Comparison of ENCODE assay signal across 8 mouse cellular contexts in genomic region chr4:81764026-81764867, GRCm38 (mm10).
A peak's percentile ranks its signal among the peaks of the same experiment; 100 is the strongest.
DNase-seq lines count a peak whose midpoint lies in the region; ATAC-seq and TF ChIP-seq lines count a peak whose summit lies in the region.

No protein-coding gene starts in this region.

- no peak overlapping the region for H3K9ac ChIP-seq in forebrain, postnatal 0 days
- H3K9ac ChIP-seq in hindbrain, embryonic 12.5 days: no peak overlapping the region
- H3K9ac ChIP-seq in limb, embryonic 11.5 days (ENCODE audit: low read length): peak overlapping the region; percentile 49; the same call in 1 of the 2 replicates

- H3K4me3 ChIP-seq in forebrain, postnatal 0 days (ENCODE audit: low read depth, low read length): no peak overlapping the region
- H3K4me3 ChIP-seq in hindbrain, embryonic 12.5 days: no peak overlapping the region
- no peak overlapping the region for H3K4me3 ChIP-seq in limb, embryonic 11.5 days (ENCODE audit: low read depth, low read length)

- WGBS in forebrain, postnatal 0 days: 12% methylated on average over 11 of the region's 11 CpGs
- 18% methylated on average over 11 of the region's 11 CpGs for WGBS in hindbrain, embryonic 12.5 days
- WGBS in limb, embryonic 11.5 days: 27% methylated on average over 11 of the region's 11 CpGs

- peak; percentile 78 for ATAC-seq in forebrain, postnatal 0 days
- peak; percentile 86 for ATAC-seq in hindbrain, embryonic 12.5 days (ENCODE audit: low FRiP score)
- peak; percentile 84; the same call in 1 of the 2 replicates for ATAC-seq in limb, embryonic 11.5 days (ENCODE audit: insufficient number of reproducible peaks, low FRiP score, low TSS enrichment, low read depth)
- ATAC-seq in CD4-positive, CD25-positive, alpha-beta regulatory T cell, adult 4 months: no peak

- H3K27ac ChIP-seq in forebrain, postnatal 0 days (ENCODE audit: low read depth, low read length): 0 out of 2 replicates have a peak overlapping the region, but pooled peaks have one; percentile 47
- peak overlapping the region; percentile 73 for H3K27ac ChIP-seq in hindbrain, embryonic 12.5 days
- peak overlapping the region; percentile 85 for H3K27ac ChIP-seq in limb, embryonic 11.5 days (replicated peaks; ENCODE audit: low read depth, low read length)

- H3K9me3 ChIP-seq in forebrain, postnatal 0 days (ENCODE audit: low read length): no peaks in the 10 kb centered on the region
- no peaks in the 10 kb centered on the region for H3K9me3 ChIP-seq in hindbrain, embryonic 12.5 days (replicated peaks)
- H3K9me3 ChIP-seq in limb, embryonic 11.5 days (ENCODE audit: control insufficient read depth, low read length): no peaks in the 10 kb centered on the region

- peak; percentile 11 for DNase-seq in ovary, postnatal 36 days (ENCODE audit: low spot score)
- DNase-seq in ovary, postnatal 14 days (ENCODE audit: low spot score): no peak
- peak; percentile 18 for DNase-seq in forebrain, postnatal 0 days
- DNase-seq in limb, embryonic 11.5 days (ENCODE audit: low spot score): peak; percentile 66
- DNase-seq in right cerebral cortex, postnatal 36 days (ENCODE audit: low spot score in 2 of 2): peak; percentile 39 to 44
- no peak for DNase-seq in urinary bladder, adult 2 months (ENCODE audit: low spot score)

- 0 out of 2 replicates have a peak overlapping the region, but pooled peaks have one; percentile 23 for H3K4me2 ChIP-seq in forebrain, postnatal 0 days (ENCODE audit: low read depth)
- peak overlapping the region; percentile 25 for H3K4me2 ChIP-seq in hindbrain, embryonic 12.5 days (replicated peaks)
- peak overlapping the region; percentile 13; the same call in 1 of the 2 replicates for H3K4me2 ChIP-seq in limb, embryonic 11.5 days (ENCODE audit: low read depth, severe bottlenecking)

- no peaks in the 10 kb centered on the region; the same call in 1 of the 2 replicates for H3K4me1 ChIP-seq in forebrain, postnatal 0 days (ENCODE audit: insufficient read depth)
- H3K4me1 ChIP-seq in hindbrain, embryonic 12.5 days: peaks cover 27% of the 10 kb centered on the region
- H3K4me1 ChIP-seq in limb, embryonic 11.5 days (ENCODE audit: control insufficient read depth, insufficient read depth, low read length): peaks cover 12% of the 10 kb centered on the region

- no peaks in the 10 kb centered on the region for H3K36me3 ChIP-seq in forebrain, postnatal 0 days (ENCODE audit: insufficient read depth)
- H3K36me3 ChIP-seq in hindbrain, embryonic 12.5 days: no peaks in the 10 kb centered on the region
- H3K36me3 ChIP-seq in limb, embryonic 11.5 days (ENCODE audit: control insufficient read depth, insufficient read depth, low read length): no peaks in the 10 kb centered on the region

- no peak for TF ChIP-seq CTCF in forebrain, postnatal 0 days (IDR thresholded peaks at IDR 0.05; ENCODE audit: low read depth)

- no peaks in the 10 kb centered on the region for H3K27me3 ChIP-seq in forebrain, postnatal 0 days (ENCODE audit: insufficient read depth, low read length)
- H3K27me3 ChIP-seq in hindbrain, embryonic 12.5 days: no peaks in the 10 kb centered on the region
- H3K27me3 ChIP-seq in limb, embryonic 11.5 days (ENCODE audit: control insufficient read depth, insufficient read depth, low read length): no peaks in the 10 kb centered on the region

Comparison
In these comparisons a context has a peak if more than half of its experiments do, and no peak if none do; other contexts are left out.
1. DNase-seq: peak in ovary, postnatal 36 days (single experiment), forebrain, postnatal 0 days (single experiment), limb, embryonic 11.5 days (single experiment) and right cerebral cortex, postnatal 36 days (2 of 2); none in ovary, postnatal 14 days (single experiment) and urinary bladder, adult 2 months (single experiment).
2. Peak in every context shown above with its lines, with median percentiles within 50 percentile points of each other: H3K27ac ChIP-seq and H3K4me2 ChIP-seq.